Mouse (Mus musculus): ENCODE data around the gene Itga9. TPM values are rescaled to one million over a fixed set of nuclear protein-coding genes. Genes with fewer than 3 reads are reported as not detected.

Itga9 gene
- polyA plus RNA-seq, 1 experiment from 2014 or later = 8.3 TPM

GRCm38 (mm10) chr9:118831080-118831479, 224.6 kb downstream of the Itga9 start:
- WGBS (ENCODE audit: insufficient replicate concordance) = 47% methylated on average over 11 of the region's 11 CpGs
- peaks cover 11% of the 10 kb centered on the region; the same call in 1 of the 2 replicates for H3K27me3 ChIP-seq (ENCODE audit: control insufficient read depth, insufficient read depth, low read length)
- no peak overlapping the region for H3K4me2 ChIP-seq
- peaks cover 11% of the 10 kb centered on the region for H3K4me1 ChIP-seq (ENCODE audit: control insufficient read depth, insufficient read depth, low read length)
- no peak overlapping the region for H3K4me3 ChIP-seq (ENCODE audit: low read depth, low read length)
- ATAC-seq (replicated peaks; ENCODE audit: insufficient number of reproducible peaks, low FRiP score, low TSS enrichment) = peak; percentile 49; the same call in 1 of the 2 replicates
- no peak overlapping the region for H3K9ac ChIP-seq (ENCODE audit: low read depth, low read length)
- 0 out of 2 replicates have a peak overlapping the region, but pooled peaks have one; percentile 29 for H3K27ac ChIP-seq (ENCODE audit: low read depth, low read length)
- H3K9me3 ChIP-seq (replicated peaks; ENCODE audit: control insufficient read depth, low read length) = no peaks in the 10 kb centered on the region; the same call in 1 of the 2 replicates
- peaks cover 10% of the 10 kb centered on the region for H3K36me3 ChIP-seq (ENCODE audit: control insufficient read depth, insufficient read depth, low read length)

DNA sequence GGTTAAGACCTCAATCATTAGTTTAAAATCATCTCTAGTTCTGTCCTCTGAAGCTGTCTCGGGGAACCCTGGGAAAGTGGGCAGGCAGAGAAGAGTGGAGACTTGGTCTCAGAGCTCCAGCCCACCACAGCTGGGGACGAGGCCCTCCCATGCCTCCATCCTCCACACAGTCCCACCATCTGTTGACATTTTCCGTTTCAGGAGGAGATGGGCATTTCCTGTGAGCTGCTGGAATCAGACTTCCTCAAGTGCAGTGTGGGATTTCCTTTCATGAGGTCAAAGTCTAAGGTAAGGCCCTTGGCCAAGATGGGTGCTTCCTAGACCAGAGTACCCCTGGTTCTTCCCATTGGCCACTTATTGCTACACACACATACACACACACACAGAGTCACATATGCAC, 226.0 kb downstream of the Itga9 start:
- Histone ChIP-seq H3K4me3 (ENCODE audit: low read depth, low read length) (no peak overlapping the region), H3K4me1 (ENCODE audit: control insufficient read depth, insufficient read depth, low read length) (peaks cover 11% of the 10 kb centered on the region), H3K4me2 (no peak overlapping the region), H3K36me3 (ENCODE audit: control insufficient read depth, insufficient read depth, low read length) (peaks cover 10% of the 10 kb centered on the region), H3K27me3 (ENCODE audit: control insufficient read depth, insufficient read depth, low read length) (peaks cover 18% of the 10 kb centered on the region), H3K27ac (ENCODE audit: low read depth, low read length) (no peak overlapping the region), H3K9me3 (replicated peaks; ENCODE audit: control insufficient read depth, low read length) (no peaks in the 10 kb centered on the region; the same call in 1 of the 2 replicates), H3K9ac (ENCODE audit: low read depth, low read length) (no peak overlapping the region)
- ATAC-seq (replicated peaks; ENCODE audit: insufficient number of reproducible peaks, low FRiP score, low TSS enrichment) = no peak
- WGBS (ENCODE audit: insufficient replicate concordance) = 57% methylated on average over 3 of the region's 3 CpGs

- no peak overlapping the region for H3K4me2 ChIP-seq
- no peak for ATAC-seq (replicated peaks; ENCODE audit: insufficient number of reproducible peaks, low FRiP score, low TSS enrichment)
- 66% methylated on average over 8 of the region's 8 CpGs for WGBS (ENCODE audit: insufficient replicate concordance)
- no peak overlapping the region for H3K9ac ChIP-seq (ENCODE audit: low read depth, low read length)
- H3K27me3 ChIP-seq (ENCODE audit: control insufficient read depth, insufficient read depth, low read length) = peaks cover 18% of the 10 kb centered on the region
- no peaks in the 10 kb centered on the region; the same call in 1 of the 2 replicates for H3K9me3 ChIP-seq (replicated peaks; ENCODE audit: control insufficient read depth, low read length)
- no peak overlapping the region for H3K27ac ChIP-seq (ENCODE audit: low read depth, low read length)
- peaks cover 10% of the 10 kb centered on the region for H3K36me3 ChIP-seq (ENCODE audit: control insufficient read depth, insufficient read depth, low read length)
- peaks cover 11% of the 10 kb centered on the region for H3K4me1 ChIP-seq (ENCODE audit: control insufficient read depth, insufficient read depth, low read length)
- H3K4me3 ChIP-seq (ENCODE audit: low read depth, low read length) = no peak overlapping the region
These were observed 226.9 kb downstream of the Itga9 start for GRCm38 (mm10) chr9:118833413-118833812.

DNA sequence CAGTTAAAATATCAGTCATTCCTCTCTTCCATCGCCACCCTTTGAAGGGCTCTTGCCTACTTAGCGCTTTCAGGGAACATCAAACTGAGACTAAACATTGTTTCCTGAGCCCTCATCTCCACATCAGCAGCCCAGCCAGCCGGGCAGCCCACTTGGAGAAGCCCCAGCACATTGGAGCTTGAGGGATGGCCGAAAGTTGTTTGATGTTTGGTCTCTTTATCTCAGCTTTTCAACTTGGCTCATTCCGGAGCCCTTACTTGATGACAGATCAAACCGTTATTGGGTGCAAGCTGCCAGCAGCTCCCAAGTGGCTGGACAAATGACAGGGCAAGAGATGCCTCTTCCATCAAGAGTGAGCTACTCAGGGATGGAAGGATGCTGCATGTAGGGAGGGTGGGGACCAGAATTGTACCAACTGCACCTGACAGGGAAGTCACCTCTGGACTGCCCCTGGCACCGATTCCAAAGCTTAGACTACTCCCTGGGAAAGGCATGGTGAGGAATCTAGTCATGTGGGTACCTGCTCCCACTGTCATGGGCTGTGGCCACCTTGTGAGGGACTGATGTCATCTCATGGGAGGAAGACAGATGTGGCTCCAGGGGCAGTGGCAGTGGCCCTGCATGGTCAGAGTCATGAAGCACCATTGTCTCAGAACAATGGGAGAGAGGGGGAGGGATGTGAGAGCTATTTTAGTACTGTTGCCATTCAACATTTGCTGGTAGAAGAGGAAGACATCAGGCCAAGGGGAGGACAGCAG, 232.6 kb downstream of the Itga9 start:
- H3K36me3 ChIP-seq (ENCODE audit: control insufficient read depth, insufficient read depth, low read length) = peaks cover 9% of the 10 kb centered on the region
- ATAC-seq (replicated peaks; ENCODE audit: insufficient number of reproducible peaks, low FRiP score, low TSS enrichment) = no peak; the same call in 1 of the 2 replicates
- 16% methylated on average over 7 of the region's 7 CpGs for WGBS (ENCODE audit: insufficient replicate concordance)
- H3K4me1 ChIP-seq (ENCODE audit: control insufficient read depth, insufficient read depth, low read length) = peaks cover 15% of the 10 kb centered on the region
- H3K9me3 ChIP-seq (replicated peaks; ENCODE audit: control insufficient read depth, low read length) = no peaks in the 10 kb centered on the region; the same call in 1 of the 2 replicates
- H3K27ac ChIP-seq (ENCODE audit: low read depth, low read length) = no peak overlapping the region
- no peak overlapping the region for H3K9ac ChIP-seq (ENCODE audit: low read depth, low read length)
- no peak overlapping the region for H3K4me2 ChIP-seq
- no peak overlapping the region for H3K4me3 ChIP-seq (ENCODE audit: low read depth, low read length)
- H3K27me3 ChIP-seq (ENCODE audit: control insufficient read depth, insufficient read depth, low read length) = peaks cover 29% of the 10 kb centered on the region

DNA sequence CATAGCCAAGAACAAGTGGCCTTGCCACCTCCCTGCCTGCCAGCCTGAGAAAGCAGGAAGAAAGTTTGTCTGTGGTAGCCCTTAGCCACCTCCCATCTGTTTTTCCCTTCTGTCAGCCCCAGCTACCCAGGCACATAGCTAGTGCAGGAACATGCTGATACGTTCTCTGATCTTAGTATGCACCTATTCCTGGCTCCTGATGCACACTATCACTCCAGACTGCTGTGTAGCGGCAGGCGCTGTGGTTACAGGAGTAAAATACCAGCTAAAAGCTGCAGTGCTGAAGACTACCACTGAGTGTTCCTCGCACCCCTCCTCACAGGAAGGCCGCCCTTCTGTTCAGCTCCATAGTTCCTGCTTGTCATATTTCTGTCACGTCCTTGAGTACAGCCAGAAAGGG, 234.8 kb downstream of the Itga9 start:
- Histone ChIP-seq H3K9ac (ENCODE audit: low read depth, low read length) (no peak overlapping the region), H3K27me3 (ENCODE audit: control insufficient read depth, insufficient read depth, low read length) (peaks cover 31% of the 10 kb centered on the region), H3K36me3 (ENCODE audit: control insufficient read depth, insufficient read depth, low read length) (no peaks in the 10 kb centered on the region), H3K27ac (ENCODE audit: low read depth, low read length) (no peak overlapping the region), H3K4me3 (ENCODE audit: low read depth, low read length) (no peak overlapping the region), H3K4me1 (ENCODE audit: control insufficient read depth, insufficient read depth, low read length) (peaks cover 15% of the 10 kb centered on the region), H3K9me3 (replicated peaks; ENCODE audit: control insufficient read depth, low read length) (no peaks in the 10 kb centered on the region), H3K4me2 (no peak overlapping the region)
- 70% methylated on average over 6 of the region's 6 CpGs for WGBS (ENCODE audit: insufficient replicate concordance)
- no peak for ATAC-seq (replicated peaks; ENCODE audit: insufficient number of reproducible peaks, low FRiP score, low TSS enrichment)

DNA sequence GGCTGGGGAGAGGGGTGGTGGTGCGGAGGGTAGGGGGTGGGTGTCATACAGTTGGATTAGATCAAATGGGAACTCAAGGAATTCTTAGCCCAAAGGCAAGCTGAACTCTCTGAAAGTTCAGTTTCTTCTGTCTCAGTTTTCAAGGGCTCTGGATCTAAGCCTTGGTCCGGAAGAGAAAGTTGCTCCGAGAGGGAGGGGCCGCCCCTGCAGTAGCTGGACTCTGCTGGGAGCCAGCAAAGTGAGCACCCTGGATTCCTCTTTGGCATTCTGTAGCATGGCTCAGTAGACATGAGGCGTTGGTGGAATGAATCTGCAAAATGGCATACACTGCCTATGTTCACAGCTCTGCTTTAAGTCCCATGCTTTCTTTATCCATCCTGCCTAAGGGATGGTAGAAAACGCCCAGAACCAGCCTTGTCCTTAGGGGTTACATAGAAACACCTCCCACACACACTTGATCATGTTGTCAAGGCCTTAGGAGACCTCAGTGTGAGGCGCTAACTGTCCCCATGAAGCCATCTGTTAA, 235.5 kb downstream of the Itga9 start:
- Histone ChIP-seq H3K36me3 (ENCODE audit: control insufficient read depth, insufficient read depth, low read length) (no peaks in the 10 kb centered on the region), H3K27me3 (ENCODE audit: control insufficient read depth, insufficient read depth, low read length) (peaks cover 26% of the 10 kb centered on the region), H3K9me3 (replicated peaks; ENCODE audit: control insufficient read depth, low read length) (no peaks in the 10 kb centered on the region), H3K4me2 (no peak overlapping the region), H3K4me1 (ENCODE audit: control insufficient read depth, insufficient read depth, low read length) (peaks cover 15% of the 10 kb centered on the region), H3K9ac (ENCODE audit: low read depth, low read length) (no peak overlapping the region), H3K4me3 (ENCODE audit: low read depth, low read length) (no peak overlapping the region), H3K27ac (ENCODE audit: low read depth, low read length) (no peak overlapping the region)
- no peak for ATAC-seq (replicated peaks; ENCODE audit: insufficient number of reproducible peaks, low FRiP score, low TSS enrichment)
- WGBS (ENCODE audit: insufficient replicate concordance) = 72% methylated on average over 7 of the region's 7 CpGs

GRCm38 (mm10) chr9:118843711-118844110, 237.2 kb downstream of the Itga9 start:
- Histone ChIP-seq H3K27me3 (ENCODE audit: control insufficient read depth, insufficient read depth, low read length) (peaks cover 28% of the 10 kb centered on the region), H3K4me2 (no peak overlapping the region), H3K9me3 (replicated peaks; ENCODE audit: control insufficient read depth, low read length) (no peaks in the 10 kb centered on the region), H3K9ac (ENCODE audit: low read depth, low read length) (no peak overlapping the region), H3K27ac (ENCODE audit: low read depth, low read length) (no peak overlapping the region), H3K36me3 (ENCODE audit: control insufficient read depth, insufficient read depth, low read length) (no peaks in the 10 kb centered on the region), H3K4me1 (ENCODE audit: control insufficient read depth, insufficient read depth, low read length) (peaks cover 15% of the 10 kb centered on the region), H3K4me3 (ENCODE audit: low read depth, low read length) (no peak overlapping the region)
- ATAC-seq (replicated peaks; ENCODE audit: insufficient number of reproducible peaks, low FRiP score, low TSS enrichment) = no peak
- WGBS (ENCODE audit: insufficient replicate concordance) = 72% methylated on average over 5 of the region's 5 CpGs

DNA sequence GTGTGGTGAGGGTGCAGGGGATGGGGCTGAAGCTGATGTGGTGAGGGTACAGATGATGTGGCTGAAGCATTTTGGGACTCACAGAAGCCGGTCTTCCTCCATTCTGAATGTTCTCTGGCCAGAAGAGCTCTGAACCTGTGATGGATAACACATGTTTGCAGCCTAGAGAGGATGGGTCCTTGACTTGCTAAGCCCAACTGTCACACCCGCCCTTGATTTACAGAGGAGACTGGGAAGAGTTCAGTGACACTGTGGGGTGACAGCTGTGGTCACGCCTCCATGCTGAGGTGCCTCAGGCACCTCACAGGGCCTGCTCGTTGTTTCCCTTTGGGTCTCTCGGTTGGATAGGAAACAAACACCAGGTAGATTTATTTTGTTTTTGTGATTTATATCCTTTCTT, 238.5 kb downstream of the Itga9 start:
- 58% methylated on average over 5 of the region's 5 CpGs for WGBS (ENCODE audit: insufficient replicate concordance)
- Histone ChIP-seq H3K27ac (ENCODE audit: low read depth, low read length) (no peak overlapping the region), H3K4me3 (ENCODE audit: low read depth, low read length) (no peak overlapping the region), H3K27me3 (ENCODE audit: control insufficient read depth, insufficient read depth, low read length) (peaks cover 28% of the 10 kb centered on the region), H3K9ac (ENCODE audit: low read depth, low read length) (no peak overlapping the region), H3K4me1 (ENCODE audit: control insufficient read depth, insufficient read depth, low read length) (peaks cover 8% of the 10 kb centered on the region; the same call in 1 of the 2 replicates), H3K36me3 (ENCODE audit: control insufficient read depth, insufficient read depth, low read length) (no peaks in the 10 kb centered on the region), H3K4me2 (no peak overlapping the region), H3K9me3 (replicated peaks; ENCODE audit: control insufficient read depth, low read length) (no peaks in the 10 kb centered on the region)
- ATAC-seq (replicated peaks; ENCODE audit: insufficient number of reproducible peaks, low FRiP score, low TSS enrichment) = no peak
